Mouse (Mus musculus) fibroblast of lung, adult 2 months (primary cell): Measurements from ENCODE around the gene Itgb2l.

Source experiments
- DNase-seq: peaks from one replicate; pipeline ENCODE4 v3.0.0-alpha.2; 2011; ENCODE audit warnings: low read depth

Itgb2l gene

GRCm38 (mm10) chr16:96429046-96429445, 14.4 kb downstream of the Itgb2l start:
- DNase-seq: no peak

GRCm38 (mm10) chr16:96426671-96427070, 16.7 kb downstream of the Itgb2l start:
- no peak for DNase-seq

GRCm38 (mm10) chr16:96425044-96425443, 18.4 kb downstream of the Itgb2l start:
- no peak for DNase-seq

GRCm38 (mm10) chr16:96408064-96408465, 35.4 kb downstream of the Itgb2l start:
- DNase-seq: peak; percentile 23

- no peak for DNase-seq
Measured at GRCm38 (mm10) chr16:96406312-96406711, 37.1 kb downstream of the Itgb2l start.

GRCm38 (mm10) chr16:96402294-96402693, 41.1 kb downstream of the Itgb2l start:
- DNase-seq: no peak

- no peak for DNase-seq
Measured at GRCm38 (mm10) chr16:96400046-96400445, 43.4 kb downstream of the Itgb2l start.

GRCm38 (mm10) chr16:96398806-96399205, 44.6 kb downstream of the Itgb2l start:
- DNase-seq: no peak

- no peak for DNase-seq
Measured at GRCm38 (mm10) chr16:96396013-96396650, 47.3 kb downstream of the Itgb2l start.

GRCm38 (mm10) chr16:96395516-96395915, 47.9 kb downstream of the Itgb2l start:
- no peak for DNase-seq

GRCm38 (mm10) chr16:96391070-96391469, 52.3 kb downstream of the Itgb2l start:
- DNase-seq: no peak

- no peak for DNase-seq
Measured at GRCm38 (mm10) chr16:96388481-96388880, 54.9 kb downstream of the Itgb2l start.

- no peak for DNase-seq
Measured at GRCm38 (mm10) chr16:96387685-96388371, 55.6 kb downstream of the Itgb2l start.

GRCm38 (mm10) chr16:96384741-96385140, 58.7 kb downstream of the Itgb2l start:
- DNase-seq: no peak

GRCm38 (mm10) chr16:96382496-96383181, 60.8 kb downstream of the Itgb2l start:
- no peak for DNase-seq

GRCm38 (mm10) chr16:96381435-96381834, 62.0 kb downstream of the Itgb2l start:
- no peak for DNase-seq

- no peak for DNase-seq
Measured at GRCm38 (mm10) chr16:96378111-96378510, 65.3 kb downstream of the Itgb2l start.

GRCm38 (mm10) chr16:96376342-96376741, 67.1 kb downstream of the Itgb2l start:
- DNase-seq: peak; percentile 29

GRCm38 (mm10) chr16:96375538-96375937, 67.9 kb downstream of the Itgb2l start:
- DNase-seq: no peak

GRCm38 (mm10) chr16:96372752-96373118, 70.7 kb downstream of the Itgb2l start:
- no peak for DNase-seq
